In the genomic region with DNA sequence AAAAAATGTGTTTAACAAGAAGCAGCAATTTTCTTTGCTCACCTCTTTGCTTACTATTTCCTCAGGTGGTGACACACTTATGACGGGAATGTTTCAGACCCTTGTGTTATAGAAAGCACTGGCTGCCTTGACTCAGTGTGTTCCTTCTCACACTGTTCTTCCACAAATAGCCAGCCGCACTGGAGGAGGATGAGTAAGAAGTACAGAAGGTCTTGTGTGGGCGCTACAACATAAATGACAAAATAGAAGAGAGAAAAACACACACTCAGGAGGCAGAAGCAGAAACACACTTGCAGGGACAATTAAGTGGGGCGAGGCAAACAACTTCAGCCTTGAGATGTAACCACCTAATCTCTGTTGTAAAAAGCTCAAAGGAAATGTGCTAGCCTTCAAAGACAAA, we compare ENCODE assay signal across 21 mouse cellular contexts.
DNase-seq lines count a peak whose midpoint lies in the region; ATAC-seq lines count a peak whose summit lies in the region.
"Had no signal": no experiment of that assay in that cellular context is flagged by ENCODE, and none has a peak within 500 bp of the region (broad histone marks: within the 10 kb centered on the region; RNA-seq: fewer than 3 reads in every experiment).

No protein-coding gene starts in this region.

- DNase-seq in left cerebral cortex, adult 18-20 months (ENCODE audit: low spot score in 2 of 2), result peak; percentile 66 to 74
- no peak for DNase-seq in left cerebral cortex, postnatal 10 days (ENCODE audit: extremely low spot score in 1 of 2, low spot score in 2 of 2)
- DNase-seq in large intestine, adult 2 months (ENCODE audit: low read depth, low spot score), result peak; percentile 4
- DNase-seq in layer of hippocampus, adult 9-11 months, result peak; percentile 61
- DNase-seq in right cerebral cortex, postnatal 25 days, result peak; percentile 56
- no peak for DNase-seq in midbrain, embryonic 10.5 days (ENCODE audit: low spot score)
- DNase-seq: adrenal gland, postnatal 10 days; cerebellum, postnatal 36 days; kidney, adult 18-20 months; kidney, postnatal 10 days; liver, postnatal 0 days; lung, postnatal 10 days; thymus, postnatal 4 days had no signal

- H3K4me3 ChIP-seq in kidney, embryonic 15.5 days (replicated peaks), result no peak overlapping the region
- H3K4me3 ChIP-seq in midbrain, embryonic 10.5 days, result no peak overlapping the region
- H3K4me3 ChIP-seq: forebrain, embryonic 10.5 days; heart, embryonic 10.5 days; hindbrain, embryonic 10.5 days; limb, embryonic 10.5 days; midbrain, embryonic 13.5 days; neural tube, embryonic 13.5 days had no signal

- WGBS in large intestine, adult 2 months, result 35% methylated on average over 4 of the region's 4 CpGs
- WGBS in kidney, embryonic 15.5 days, result 74% methylated on average over 4 of the region's 4 CpGs
- 85% methylated on average over 4 of the region's 4 CpGs for WGBS in midbrain, embryonic 10.5 days

- no peaks in the 10 kb centered on the region for H3K9me3 ChIP-seq in kidney, embryonic 15.5 days (replicated peaks)
- H3K9me3 ChIP-seq in midbrain, embryonic 10.5 days (replicated peaks), result no peaks in the 10 kb centered on the region
- H3K9me3 ChIP-seq: forebrain, embryonic 10.5 days; heart, embryonic 10.5 days; hindbrain, embryonic 10.5 days; limb, embryonic 10.5 days; midbrain, embryonic 13.5 days; neural tube, embryonic 13.5 days had no signal

- no peak overlapping the region for H3K27ac ChIP-seq in kidney, embryonic 15.5 days
- H3K27ac ChIP-seq in midbrain, embryonic 10.5 days (replicated peaks), result no peak overlapping the region
- H3K27ac ChIP-seq: forebrain, embryonic 10.5 days; heart, embryonic 10.5 days; hindbrain, embryonic 10.5 days; hindbrain, postnatal 0 days; limb, embryonic 10.5 days; midbrain, embryonic 13.5 days; neural tube, embryonic 13.5 days had no signal

- no peaks in the 10 kb centered on the region for H3K36me3 ChIP-seq in kidney, embryonic 15.5 days
- no peaks in the 10 kb centered on the region for H3K36me3 ChIP-seq in midbrain, embryonic 10.5 days
- H3K36me3 ChIP-seq: forebrain, embryonic 10.5 days; heart, embryonic 10.5 days; hindbrain, embryonic 10.5 days; limb, embryonic 10.5 days; midbrain, embryonic 13.5 days; neural tube, embryonic 13.5 days had no signal

- H3K4me2 ChIP-seq in kidney, embryonic 15.5 days, result no peak overlapping the region
- H3K4me2 ChIP-seq: midbrain, embryonic 13.5 days; neural tube, embryonic 13.5 days had no signal

- H3K27me3 ChIP-seq in kidney, embryonic 15.5 days, result no peaks in the 10 kb centered on the region
- no peaks in the 10 kb centered on the region for H3K27me3 ChIP-seq in midbrain, embryonic 10.5 days (ENCODE audit: low read depth, poor library complexity, severe bottlenecking)
- H3K27me3 ChIP-seq: midbrain, embryonic 13.5 days; neural tube, embryonic 13.5 days had no signal

- H3K4me1 ChIP-seq in kidney, embryonic 15.5 days, result no peaks in the 10 kb centered on the region
- no peaks in the 10 kb centered on the region for H3K4me1 ChIP-seq in midbrain, embryonic 10.5 days
- H3K4me1 ChIP-seq: heart, embryonic 10.5 days; hindbrain, embryonic 10.5 days; limb, embryonic 10.5 days; midbrain, embryonic 13.5 days; neural tube, embryonic 13.5 days had no signal

- ATAC-seq in kidney, embryonic 15.5 days (replicated peaks; ENCODE audit: low FRiP score), result no peak
- ATAC-seq: hindbrain, postnatal 0 days; liver, postnatal 0 days; midbrain, embryonic 13.5 days had no signal

- no peak overlapping the region for H3K9ac ChIP-seq in kidney, embryonic 15.5 days
- H3K9ac ChIP-seq: liver, postnatal 0 days; midbrain, embryonic 13.5 days; neural tube, embryonic 13.5 days had no signal

- intact Hi-C loops in left cerebral cortex, postnatal 10 days (cut with DNase I), result no loop called here

Comparison
In these comparisons a context has a peak if more than half of its experiments do, and no peak if none do; other contexts are left out.
1. DNase-seq: peak in left cerebral cortex, adult 18-20 months (2 of 2), large intestine, adult 2 months (single experiment), layer of hippocampus, adult 9-11 months (single experiment) and right cerebral cortex, postnatal 25 days (single experiment); none in left cerebral cortex, postnatal 10 days (0 of 2) and midbrain, embryonic 10.5 days (single experiment).